Mouse (Mus musculus): ENCODE measurements at regions not wholly inside any gene's neighbourhood (a gene's known extent, or its start where the extent isn't known, plus 50 kb on each side); places are given as distances from the start of the nearest gene placed in this dataset.

DNA sequence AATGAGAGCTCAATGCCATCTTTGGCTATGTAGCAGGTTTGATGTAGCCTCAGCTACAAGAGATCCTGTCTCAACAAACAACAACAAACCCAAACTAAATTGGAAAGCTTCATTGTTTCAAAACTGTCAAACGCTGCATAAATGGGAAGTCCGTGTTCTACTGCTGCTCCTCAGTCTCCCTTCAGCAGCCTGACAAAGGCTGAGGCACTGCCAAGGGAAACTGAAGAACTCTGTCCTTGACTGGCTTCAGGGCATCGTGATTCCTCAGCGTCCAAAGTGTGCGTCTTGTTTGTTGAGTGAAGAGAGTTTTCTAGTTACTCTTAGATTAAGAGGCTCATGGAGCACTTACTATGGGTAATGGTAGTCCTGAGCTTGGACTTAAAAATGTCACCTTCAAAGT lies 100.7 kb downstream of the Rgs2 start:
- Histone ChIP-seq H3K4me1 (ENCODE audit: control insufficient read depth, insufficient read depth, low read length) (no peaks in the 10 kb centered on the region; the same call in 1 of the 2 replicates), H3K27ac (ENCODE audit: low read length) (no peak overlapping the region), H3K4me3 (ENCODE audit: low read length) (no peak overlapping the region), H3K36me3 (ENCODE audit: control insufficient read depth, insufficient read depth) (no peaks in the 10 kb centered on the region), H3K9ac (ENCODE audit: low read length) (no peak overlapping the region), H3K27me3 (ENCODE audit: control insufficient read depth, insufficient read depth, low read length) (no peaks in the 10 kb centered on the region), H3K9me3 (replicated peaks; ENCODE audit: control insufficient read depth, low read length) (no peaks in the 10 kb centered on the region), H3K4me2 (ENCODE audit: low read depth, low read length) (no peak overlapping the region)
- 73% methylated on average over 5 of the region's 5 CpGs for WGBS
- no peak for ATAC-seq (replicated peaks; ENCODE audit: extremely low read depth, insufficient read depth, low FRiP score)

DNA sequence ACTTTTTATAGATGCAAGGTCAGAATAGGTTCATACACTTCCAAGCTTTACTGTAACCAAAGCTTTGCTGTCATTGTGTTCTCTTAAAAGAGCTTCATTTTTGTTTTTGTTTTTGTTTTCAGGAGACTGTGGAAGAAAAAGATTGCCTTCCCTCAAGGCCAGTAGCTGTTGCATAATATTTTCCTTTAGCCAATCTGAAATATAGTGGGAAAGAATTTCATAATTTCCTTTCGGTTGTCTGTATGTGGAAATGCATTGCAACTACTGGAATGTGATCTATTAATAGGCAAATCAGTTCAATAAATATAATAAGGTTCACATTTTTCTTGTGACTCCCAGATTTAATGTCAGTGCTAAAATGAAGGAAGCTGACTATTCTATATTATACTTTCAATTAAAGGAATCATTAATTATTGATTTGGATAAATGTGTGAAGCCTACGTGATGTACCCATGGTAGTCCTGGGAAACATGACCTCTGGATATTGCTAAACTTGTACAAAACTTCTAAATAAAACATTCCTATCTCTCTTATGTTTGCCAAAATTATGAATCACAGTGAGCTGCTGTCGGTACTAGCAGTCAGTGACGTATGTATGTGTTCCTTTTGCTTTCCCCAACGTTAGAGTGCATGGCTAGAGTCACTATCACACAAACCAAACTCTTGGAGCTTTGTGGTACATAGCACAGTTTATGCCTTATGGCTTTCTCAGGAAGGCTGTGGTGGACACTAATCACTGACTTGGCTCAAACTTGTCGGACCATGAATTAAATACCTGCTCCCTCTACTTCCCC lies 102.6 kb downstream of the Rgs2 start:
- Histone ChIP-seq H3K27me3 (ENCODE audit: control insufficient read depth, insufficient read depth, low read length) (no peaks in the 10 kb centered on the region), H3K27ac (ENCODE audit: low read length) (no peak overlapping the region), H3K4me2 (ENCODE audit: low read depth, low read length) (no peak overlapping the region), H3K4me1 (ENCODE audit: control insufficient read depth, insufficient read depth, low read length) (no peaks in the 10 kb centered on the region; the same call in 1 of the 2 replicates), H3K4me3 (ENCODE audit: low read length) (no peak overlapping the region), H3K36me3 (ENCODE audit: control insufficient read depth, insufficient read depth) (no peaks in the 10 kb centered on the region), H3K9ac (ENCODE audit: low read length) (no peak overlapping the region), H3K9me3 (replicated peaks; ENCODE audit: control insufficient read depth, low read length) (no peaks in the 10 kb centered on the region)
- 73% methylated on average over 6 of the region's 6 CpGs for WGBS
- ATAC-seq (replicated peaks; ENCODE audit: extremely low read depth, insufficient read depth, low FRiP score): no peak

DNA sequence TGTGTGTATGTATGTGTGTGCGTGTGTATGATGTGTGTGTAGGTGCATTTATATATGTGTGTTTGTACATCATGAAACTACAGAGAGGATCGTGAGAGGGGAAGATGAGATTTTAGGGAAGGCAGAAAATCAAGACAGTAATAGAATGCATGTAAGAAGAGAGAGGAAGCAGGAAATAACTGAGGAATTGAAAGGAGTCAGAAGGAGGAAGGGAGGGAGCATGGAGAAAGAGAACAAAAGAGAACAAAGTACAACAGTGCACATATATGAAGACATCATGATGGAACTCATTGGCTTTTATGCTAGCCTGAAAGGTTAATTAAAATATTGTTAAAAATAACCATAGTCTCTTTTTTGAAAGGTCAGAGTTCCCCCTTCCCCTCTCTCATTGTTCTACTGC lies 111.4 kb downstream of the Uchl5 start:
- H3K27me3 ChIP-seq (ENCODE audit: control insufficient read depth, insufficient read depth, low read length): no peaks in the 10 kb centered on the region
- peaks cover 3% of the 10 kb centered on the region; the same call in 1 of the 2 replicates for H3K4me1 ChIP-seq (ENCODE audit: control insufficient read depth, insufficient read depth, low read length)
- no peaks in the 10 kb centered on the region for H3K36me3 ChIP-seq (ENCODE audit: control insufficient read depth, insufficient read depth)
- WGBS: 83% methylated on average over 2 of the region's 2 CpGs
- H3K9me3 ChIP-seq (replicated peaks; ENCODE audit: control insufficient read depth, low read length): no peaks in the 10 kb centered on the region
- H3K4me3 ChIP-seq (ENCODE audit: low read length): no peak overlapping the region
- H3K27ac ChIP-seq (ENCODE audit: low read length): no peak overlapping the region
- no peak overlapping the region for H3K9ac ChIP-seq (ENCODE audit: low read length)
- no peak overlapping the region for H3K4me2 ChIP-seq (ENCODE audit: low read depth, low read length)
- no peak for ATAC-seq (replicated peaks; ENCODE audit: extremely low read depth, insufficient read depth, low FRiP score)

DNA sequence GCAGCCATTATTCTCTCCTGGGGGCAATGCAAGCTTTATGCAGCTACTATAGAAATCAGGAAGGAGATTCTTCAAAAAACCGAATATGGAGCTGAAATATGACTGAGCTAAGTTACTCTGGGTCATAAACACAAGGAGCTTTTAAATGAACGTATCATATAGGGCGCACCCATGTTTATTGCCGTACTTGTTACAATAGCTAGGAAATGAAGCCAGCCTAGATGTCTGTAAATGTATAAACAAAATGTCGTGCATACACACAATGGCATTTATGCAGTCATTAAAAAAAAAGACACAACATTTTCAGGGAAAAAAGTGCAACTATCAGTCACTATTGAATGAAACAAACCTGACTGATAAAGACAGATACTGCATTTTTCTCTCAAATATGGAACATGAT lies 111.0 kb downstream of the Uchl5 start:
- Histone ChIP-seq H3K27ac (ENCODE audit: low read length) (no peak overlapping the region), H3K27me3 (ENCODE audit: control insufficient read depth, insufficient read depth, low read length) (no peaks in the 10 kb centered on the region), H3K4me3 (ENCODE audit: low read length) (no peak overlapping the region), H3K9me3 (replicated peaks; ENCODE audit: control insufficient read depth, low read length) (no peaks in the 10 kb centered on the region), H3K9ac (ENCODE audit: low read length) (no peak overlapping the region), H3K36me3 (ENCODE audit: control insufficient read depth, insufficient read depth) (no peaks in the 10 kb centered on the region), H3K4me1 (ENCODE audit: control insufficient read depth, insufficient read depth, low read length) (peaks cover 3% of the 10 kb centered on the region; the same call in 1 of the 2 replicates), H3K4me2 (ENCODE audit: low read depth, low read length) (no peak overlapping the region)
- ATAC-seq (replicated peaks; ENCODE audit: extremely low read depth, insufficient read depth, low FRiP score): no peak
- 79% methylated on average over 5 of the region's 5 CpGs for WGBS

DNA sequence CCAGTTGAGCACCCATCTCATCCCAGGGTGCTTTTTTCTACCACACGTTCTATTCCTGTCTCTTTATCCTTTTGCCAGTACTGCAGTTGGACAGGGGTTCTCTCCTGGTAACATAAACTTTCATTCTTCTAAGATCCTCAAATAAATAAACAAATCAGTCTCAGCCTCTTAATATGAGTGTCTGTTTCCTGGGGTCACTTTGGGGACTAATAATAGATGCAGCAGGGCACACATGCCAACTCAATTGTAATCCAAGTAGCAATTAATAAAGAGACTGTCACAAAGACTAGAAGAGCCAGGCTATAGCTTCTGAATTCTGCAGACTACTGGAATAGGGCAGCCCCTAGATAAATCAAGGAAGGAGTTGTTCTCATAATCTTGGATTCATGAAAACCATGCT lies 108.9 kb downstream of the Uchl5 start:
- Histone ChIP-seq H3K9me3 (replicated peaks; ENCODE audit: control insufficient read depth, low read length) (no peaks in the 10 kb centered on the region), H3K27me3 (ENCODE audit: control insufficient read depth, insufficient read depth, low read length) (no peaks in the 10 kb centered on the region), H3K27ac (ENCODE audit: low read length) (no peak overlapping the region), H3K4me1 (ENCODE audit: control insufficient read depth, insufficient read depth, low read length) (peaks cover 14% of the 10 kb centered on the region), H3K4me3 (ENCODE audit: low read length) (no peak overlapping the region), H3K36me3 (ENCODE audit: control insufficient read depth, insufficient read depth) (no peaks in the 10 kb centered on the region), H3K4me2 (ENCODE audit: low read depth, low read length) (no peak overlapping the region), H3K9ac (ENCODE audit: low read length) (no peak overlapping the region)
- no peak for ATAC-seq (replicated peaks; ENCODE audit: extremely low read depth, insufficient read depth, low FRiP score)
- WGBS: 61% methylated on average over 1 of the region's 1 CpGs

DNA sequence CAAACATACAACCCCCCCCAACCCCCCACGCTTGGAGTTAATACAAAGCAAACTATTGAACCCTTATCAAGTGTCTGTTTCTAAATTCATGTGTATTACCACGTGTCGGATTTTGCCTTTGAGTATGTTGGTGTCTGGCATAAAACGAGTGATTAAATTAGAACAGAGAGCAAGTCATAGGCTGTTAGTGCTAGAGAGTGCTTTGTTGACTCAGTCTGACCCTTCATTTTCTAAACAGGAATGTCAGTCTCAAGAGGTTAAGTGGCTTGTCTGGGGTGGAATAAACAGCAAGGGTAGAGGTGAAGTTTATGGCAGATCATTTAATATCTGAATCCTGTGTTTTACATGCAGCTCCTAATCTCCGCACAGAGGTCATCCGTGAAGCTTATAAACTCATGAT lies 104.1 kb downstream of the Uchl5 start:
- WGBS: 49% methylated on average over 6 of the region's 6 CpGs

DNA sequence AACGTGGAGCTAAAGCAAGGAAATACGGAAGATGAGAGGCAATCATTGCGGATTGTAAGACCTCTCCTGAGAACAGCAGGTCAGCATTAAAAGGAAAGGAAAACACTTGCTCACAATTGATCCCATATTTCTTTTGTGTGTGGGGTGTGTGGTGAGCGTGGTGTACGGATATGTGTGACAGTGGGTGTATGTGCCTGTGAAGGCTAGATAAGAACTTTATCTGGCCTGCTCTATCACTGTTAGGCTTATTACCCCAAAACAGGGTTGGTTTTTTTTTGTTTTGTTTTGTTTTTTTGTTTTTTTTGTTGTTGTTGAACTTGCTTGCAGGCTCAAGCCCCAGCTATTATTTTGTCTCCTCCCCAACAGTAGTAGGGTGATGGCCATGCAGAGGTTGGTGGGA lies 102.5 kb downstream of the Uchl5 start:
- Histone ChIP-seq H3K27ac (ENCODE audit: low read length) (no peak overlapping the region), H3K4me3 (ENCODE audit: low read length) (no peak overlapping the region), H3K9me3 (replicated peaks; ENCODE audit: control insufficient read depth, low read length) (no peaks in the 10 kb centered on the region), H3K9ac (ENCODE audit: low read length) (no peak overlapping the region), H3K27me3 (ENCODE audit: control insufficient read depth, insufficient read depth, low read length) (no peaks in the 10 kb centered on the region), H3K4me2 (ENCODE audit: low read depth, low read length) (no peak overlapping the region), H3K36me3 (ENCODE audit: control insufficient read depth, insufficient read depth) (no peaks in the 10 kb centered on the region), H3K4me1 (ENCODE audit: control insufficient read depth, insufficient read depth, low read length) (peaks cover 11% of the 10 kb centered on the region)
- no peak for ATAC-seq (replicated peaks; ENCODE audit: extremely low read depth, insufficient read depth, low FRiP score)
- 85% methylated on average over 5 of the region's 5 CpGs for WGBS

More for the DNA sequence above, 104.1 kb downstream of the Uchl5 start:
- Histone ChIP-seq H3K4me3 (ENCODE audit: low read length) (no peak overlapping the region), H3K36me3 (ENCODE audit: control insufficient read depth, insufficient read depth) (no peaks in the 10 kb centered on the region), H3K4me2 (ENCODE audit: low read depth, low read length) (no peak overlapping the region), H3K27ac (ENCODE audit: low read length) (no peak overlapping the region), H3K9ac (ENCODE audit: low read length) (no peak overlapping the region), H3K9me3 (replicated peaks; ENCODE audit: control insufficient read depth, low read length) (no peaks in the 10 kb centered on the region), H3K4me1 (ENCODE audit: control insufficient read depth, insufficient read depth, low read length) (peaks cover 11% of the 10 kb centered on the region), H3K27me3 (ENCODE audit: control insufficient read depth, insufficient read depth, low read length) (no peaks in the 10 kb centered on the region)
- ATAC-seq (replicated peaks; ENCODE audit: extremely low read depth, insufficient read depth, low FRiP score): no peak

DNA sequence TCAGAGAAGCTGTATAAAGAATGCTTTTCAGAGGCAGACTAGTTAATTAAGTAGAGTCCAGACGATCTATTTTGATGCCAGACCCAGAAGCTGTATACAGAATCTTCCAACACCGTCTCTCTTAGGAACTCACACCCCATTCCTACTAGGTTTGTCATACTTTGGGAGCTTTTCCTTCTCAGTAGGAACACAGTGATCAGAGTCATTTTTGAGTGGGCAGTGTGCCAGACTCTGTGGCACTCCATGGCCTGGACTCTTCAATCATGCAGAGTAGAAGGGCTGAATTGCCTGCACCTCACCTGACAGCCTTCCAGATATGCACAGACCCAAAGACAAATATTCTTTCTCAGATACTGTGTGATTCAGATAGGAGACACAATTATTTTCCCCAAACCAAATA lies 101.2 kb downstream of the Uchl5 start:
- H3K27me3 ChIP-seq (ENCODE audit: control insufficient read depth, insufficient read depth, low read length): no peaks in the 10 kb centered on the region
- H3K9me3 ChIP-seq (replicated peaks; ENCODE audit: control insufficient read depth, low read length): no peaks in the 10 kb centered on the region
- H3K4me3 ChIP-seq (ENCODE audit: low read length): no peak overlapping the region
- no peak for ATAC-seq (replicated peaks; ENCODE audit: extremely low read depth, insufficient read depth, low FRiP score)
- no peak overlapping the region for H3K4me2 ChIP-seq (ENCODE audit: low read depth, low read length)
- H3K36me3 ChIP-seq (ENCODE audit: control insufficient read depth, insufficient read depth): no peaks in the 10 kb centered on the region
- WGBS: 34% methylated on average over 2 of the region's 2 CpGs
- H3K27ac ChIP-seq (ENCODE audit: low read length): no peak overlapping the region
- no peak overlapping the region for H3K9ac ChIP-seq (ENCODE audit: low read length)
- peaks cover 11% of the 10 kb centered on the region for H3K4me1 ChIP-seq (ENCODE audit: control insufficient read depth, insufficient read depth, low read length)

DNA sequence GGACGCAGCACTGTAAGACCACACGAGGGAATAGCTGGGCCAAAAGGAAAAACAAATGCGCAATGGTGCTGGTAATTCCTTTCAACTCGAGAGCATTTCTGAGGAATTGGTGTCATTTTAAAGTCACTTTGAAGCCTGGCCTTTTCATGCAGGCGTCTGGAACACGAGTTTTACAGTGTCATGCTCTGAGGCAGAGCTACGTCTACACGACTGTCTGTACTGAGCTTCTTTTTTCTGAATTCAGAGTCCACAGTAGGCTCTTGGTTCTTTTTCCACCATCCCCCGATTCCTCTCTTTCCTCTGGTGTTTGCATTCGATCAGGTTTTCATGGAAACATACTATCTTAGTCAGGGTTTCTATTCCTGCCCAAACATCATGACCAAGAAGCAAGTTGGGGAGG lies 83.2 kb downstream of the Uchl5 start:
- 74% methylated on average over 10 of the region's 10 CpGs for WGBS
- no peak for ATAC-seq (replicated peaks; ENCODE audit: extremely low read depth, insufficient read depth, low FRiP score)

More for the DNA sequence above, 83.2 kb downstream of the Uchl5 start:
- Histone ChIP-seq H3K4me3 (ENCODE audit: low read length) (no peak overlapping the region), H3K4me2 (ENCODE audit: low read depth, low read length) (no peak overlapping the region), H3K27ac (ENCODE audit: low read length) (no peak overlapping the region), H3K9ac (ENCODE audit: low read length) (no peak overlapping the region), H3K36me3 (ENCODE audit: control insufficient read depth, insufficient read depth) (no peaks in the 10 kb centered on the region), H3K4me1 (ENCODE audit: control insufficient read depth, insufficient read depth, low read length) (no peaks in the 10 kb centered on the region), H3K27me3 (ENCODE audit: control insufficient read depth, insufficient read depth, low read length) (no peaks in the 10 kb centered on the region), H3K9me3 (replicated peaks; ENCODE audit: control insufficient read depth, low read length) (no peaks in the 10 kb centered on the region)
